Mouse (Mus musculus) spleen, adult 2 months (tissue): ENCODE measurements around the gene Bcl3. TPM values are rescaled to one million over a fixed set of nuclear protein-coding genes. Genes with fewer than 3 reads are reported as not detected.

ENCODE experiments used
- DNase-seq, 2 experiments: peaks; one replicate each; pipeline versions ENCODE4 v3.0.0 to v3.0.0-alpha.2; 2012 to 2021; ENCODE audit warnings: low spot score in 2 of 2, low read depth in 1 of 2
- H3K27ac ChIP-seq: fragments of 200-500 bp; 2 replicates; pipeline ENCODE4 v1.5.1; 2012; ENCODE audit warnings: low read length, inconsistent platforms; ENCODE audit not compliant: insufficient read depth
- H3K27me3 ChIP-seq: fragments of 200-500 bp; 2 replicates; pipeline ENCODE4 v1.6.1; 2012; ENCODE audit warnings: mild to moderate bottlenecking, moderate library complexity, low read length, inconsistent platforms; ENCODE audit not compliant: control insufficient read depth, insufficient read depth
- H3K36me3 ChIP-seq: fragments of 200-500 bp; 2 replicates; pipeline ENCODE4 v1.6.1; 2012; ENCODE audit warnings: mild to moderate bottlenecking, low read length, inconsistent platforms; ENCODE audit not compliant: control insufficient read depth, insufficient read depth
- H3K4me1 ChIP-seq: fragments of 200-500 bp; 2 replicates; pipeline ENCODE4 v1.6.1; 2011; ENCODE audit warnings: inconsistent platforms; ENCODE audit not compliant: control insufficient read depth, insufficient read depth, insufficient read length
- H3K4me3 ChIP-seq: fragments of 200-500 bp; 2 replicates; pipeline ENCODE4 v1.5.1; 2011; ENCODE audit warnings: mild to moderate bottlenecking, inconsistent platforms; ENCODE audit not compliant: insufficient read depth, insufficient read length; ENCODE audit errors: extremely low read depth
- CTCF ChIP-seq: fragments of 200-500 bp; IDR thresholded peaks from 2 replicates; pipeline ENCODE4 v1.5.1; 2011; ENCODE audit warnings: mild to moderate bottlenecking, inconsistent platforms; ENCODE audit not compliant: insufficient read depth, insufficient read length, insufficient replicate concordance; ENCODE audit errors: extremely low read depth
- POLR2A ChIP-seq: fragments of 200-500 bp; IDR thresholded peaks from 2 replicates; pipeline ENCODE4 v1.6.1; 2011; ENCODE audit warnings: low read depth, low read length, inconsistent platforms
- WGBS: fragments of 180-500 bp; shearing (Covaris S2); methylation state at CpG from one replicate; pipeline ENCODE4 v1.1.7; 2018; 5-methylcytosine and 5-hydroxymethylcytosine counted together
- polyA plus RNA-seq: library from polyadenylated mRNA; depleted of rRNA; stranded (reverse); fragments of >200 nt; gene quantifications from 2 replicates; pipeline ENCODE4 v1.2.3, GENCODE M21; 2012

The Bcl3 gene
- polyA plus RNA-seq, 1 experiment = 102 TPM

GRCm38 (mm10) chr7:19823256-19824181, 949 bp upstream of the Bcl3 start:
- H3K4me3 ChIP-seq = peak overlapping the region; percentile 12; the same call in 1 of the 2 replicates
- DNase-seq = no peak
- H3K27ac ChIP-seq = peak overlapping the region; percentile 81
- WGBS = 24% methylated on average over 16 of the region's 16 CpGs
- no peaks in the 10 kb centered on the region for H3K27me3 ChIP-seq
- H3K4me1 ChIP-seq = peaks cover 42% of the 10 kb centered on the region
- 0 out of 2 replicates have a peak, but pooled peaks cover 2% of the 10 kb centered on the region for H3K36me3 ChIP-seq
- TF ChIP-seq CTCF = no peak
- TF ChIP-seq POLR2A = no peak

DNA sequence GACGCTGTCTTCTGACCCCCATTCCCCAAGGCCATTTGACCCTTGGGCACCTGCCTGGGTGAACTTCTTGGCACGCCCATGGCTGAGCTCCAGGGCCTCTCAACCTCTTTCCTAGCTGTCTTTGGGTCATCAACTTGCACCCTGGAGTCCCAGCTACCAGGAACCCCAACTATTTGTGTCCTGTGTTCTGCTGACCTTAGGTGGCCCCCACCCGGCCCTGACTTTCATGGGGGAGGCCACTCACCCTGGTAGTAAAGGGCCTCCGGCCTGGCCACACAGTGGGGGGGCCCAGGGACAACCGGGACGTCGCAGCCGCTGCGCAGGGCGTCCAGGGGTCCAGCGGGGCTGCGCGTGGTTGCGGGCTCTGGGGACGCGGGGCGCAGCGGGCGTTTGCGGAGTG, 377 bp downstream of the Bcl3 start:
- H3K36me3 ChIP-seq = 0 out of 2 replicates have a peak, but pooled peaks cover 2% of the 10 kb centered on the region
- TF ChIP-seq POLR2A (no peak), CTCF (no peak)
- WGBS = 12% methylated on average over 20 of the region's 20 CpGs
- peak overlapping the region; percentile 76 for H3K27ac ChIP-seq
- H3K4me3 ChIP-seq = peak overlapping the region; percentile 65
- H3K4me1 ChIP-seq = peaks cover 50% of the 10 kb centered on the region
- H3K27me3 ChIP-seq = no peaks in the 10 kb centered on the region
- no peak for DNase-seq

GRCm38 (mm10) chr7:19821633-19822032, 937 bp downstream of the Bcl3 start:
- no peak for DNase-seq
- H3K4me1 ChIP-seq = peaks cover 50% of the 10 kb centered on the region
- 77% methylated on average over 7 of the region's 7 CpGs for WGBS
- peak overlapping the region; percentile 76; the same call in 1 of the 2 replicates for H3K27ac ChIP-seq
- H3K27me3 ChIP-seq = no peaks in the 10 kb centered on the region
- TF ChIP-seq CTCF (no peak), POLR2A (no peak)
- H3K4me3 ChIP-seq = peak overlapping the region; percentile 65
- H3K36me3 ChIP-seq = 0 out of 2 replicates have a peak, but pooled peaks cover 2% of the 10 kb centered on the region

DNA sequence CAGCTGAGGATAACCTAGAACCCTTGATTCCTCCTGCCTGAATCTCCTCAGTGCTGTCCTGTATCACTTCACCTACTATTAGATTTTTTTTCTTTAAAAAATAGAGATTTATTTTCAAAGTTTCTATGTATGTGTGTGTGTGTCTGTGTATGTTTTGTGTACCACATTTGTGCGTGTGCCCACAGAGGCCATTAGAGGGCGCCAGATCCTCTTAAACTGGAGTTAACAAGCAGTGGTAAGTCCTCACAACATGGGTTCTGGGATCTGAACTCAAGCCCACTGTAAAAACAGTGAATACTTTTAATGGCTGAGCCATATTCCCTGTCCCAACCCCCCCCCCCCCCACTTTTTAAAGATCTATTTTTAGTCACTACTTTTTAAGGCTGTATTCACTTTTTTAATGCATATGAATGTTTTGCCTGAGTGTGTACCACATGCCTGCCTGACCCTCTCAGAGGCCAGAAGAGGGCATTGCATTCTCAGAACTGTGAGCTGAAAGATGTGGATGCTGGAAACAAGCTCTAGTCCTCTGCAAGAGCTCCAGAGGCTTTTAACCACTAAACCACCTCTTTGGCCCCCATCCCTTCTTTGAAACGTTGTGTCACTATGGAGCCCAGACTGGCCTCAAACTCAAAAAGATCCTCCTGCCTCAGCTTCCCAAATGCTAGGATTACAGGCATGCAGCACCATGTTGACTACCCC, 2.1 kb downstream of the Bcl3 start:
- TF ChIP-seq CTCF (no peak), POLR2A (no peak)
- DNase-seq = no peak
- WGBS = 62% methylated on average over 3 of the region's 3 CpGs
- Histone ChIP-seq H3K27me3 (no peaks in the 10 kb centered on the region), H3K27ac (no peak overlapping the region), H3K4me3 (no peak overlapping the region), H3K4me1 (peaks cover 53% of the 10 kb centered on the region), H3K36me3 (0 out of 2 replicates have a peak, but pooled peaks cover 2% of the 10 kb centered on the region)

DNA sequence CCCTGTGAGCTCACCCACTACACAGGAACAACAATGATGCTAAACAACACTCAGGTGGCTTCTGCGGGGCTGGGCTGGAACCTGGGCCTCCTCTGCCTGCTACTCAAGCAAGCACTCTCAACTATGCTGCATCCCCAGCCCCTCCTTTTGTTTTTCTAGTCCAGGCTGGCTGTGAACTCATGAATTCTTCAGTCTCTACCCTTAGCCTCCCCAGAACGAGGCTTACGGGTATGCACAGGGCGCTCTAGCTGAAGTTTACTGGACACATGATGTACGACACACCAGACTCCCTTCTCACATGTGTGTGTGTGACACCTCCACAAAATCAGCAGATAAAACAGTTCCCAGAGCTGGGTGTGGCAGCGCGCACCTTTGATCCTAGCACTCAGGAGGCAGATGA, 3.7 kb downstream of the Bcl3 start:
- WGBS = 75% methylated on average over 7 of the region's 7 CpGs
- Histone ChIP-seq H3K4me1 (peaks cover 51% of the 10 kb centered on the region), H3K4me3 (no peak overlapping the region), H3K27me3 (no peaks in the 10 kb centered on the region), H3K27ac (peak overlapping the region; percentile 21; the same call in 1 of the 2 replicates), H3K36me3 (0 out of 2 replicates have a peak, but pooled peaks cover 2% of the 10 kb centered on the region)
- TF ChIP-seq CTCF (no peak), POLR2A (no peak)
- DNase-seq = no peak

DNA sequence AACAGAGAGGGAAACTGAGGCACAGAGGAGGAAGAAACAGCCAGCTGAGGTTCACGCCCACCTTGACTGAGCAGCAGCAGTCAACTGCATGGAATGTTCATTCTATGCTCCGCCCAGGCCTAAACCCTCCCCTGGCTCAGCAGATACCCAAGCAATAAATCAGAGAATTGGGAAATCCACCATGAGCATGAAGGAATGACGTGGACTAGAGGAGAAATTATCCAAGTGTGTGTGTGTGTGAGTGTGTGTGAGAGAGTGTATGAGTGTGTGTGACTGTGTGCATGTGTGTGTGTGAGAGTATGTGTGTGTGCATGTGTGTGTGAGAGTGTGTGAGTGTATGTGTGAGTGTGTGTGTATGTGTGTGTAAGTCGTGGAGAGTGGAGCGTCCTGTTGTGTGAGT, 4.1 kb downstream of the Bcl3 start:
- Histone ChIP-seq H3K27me3 (no peaks in the 10 kb centered on the region), H3K36me3 (0 out of 2 replicates have a peak, but pooled peaks cover 2% of the 10 kb centered on the region), H3K4me1 (peaks cover 51% of the 10 kb centered on the region), H3K4me3 (no peak overlapping the region), H3K27ac (peak overlapping the region; percentile 85)
- WGBS = 80% methylated on average over 5 of the region's 5 CpGs
- DNase-seq = no peak
- TF ChIP-seq CTCF (no peak), POLR2A (no peak)
